Comparison of ENCODE assay signal across 19 mouse cellular contexts in the genomic region with DNA sequence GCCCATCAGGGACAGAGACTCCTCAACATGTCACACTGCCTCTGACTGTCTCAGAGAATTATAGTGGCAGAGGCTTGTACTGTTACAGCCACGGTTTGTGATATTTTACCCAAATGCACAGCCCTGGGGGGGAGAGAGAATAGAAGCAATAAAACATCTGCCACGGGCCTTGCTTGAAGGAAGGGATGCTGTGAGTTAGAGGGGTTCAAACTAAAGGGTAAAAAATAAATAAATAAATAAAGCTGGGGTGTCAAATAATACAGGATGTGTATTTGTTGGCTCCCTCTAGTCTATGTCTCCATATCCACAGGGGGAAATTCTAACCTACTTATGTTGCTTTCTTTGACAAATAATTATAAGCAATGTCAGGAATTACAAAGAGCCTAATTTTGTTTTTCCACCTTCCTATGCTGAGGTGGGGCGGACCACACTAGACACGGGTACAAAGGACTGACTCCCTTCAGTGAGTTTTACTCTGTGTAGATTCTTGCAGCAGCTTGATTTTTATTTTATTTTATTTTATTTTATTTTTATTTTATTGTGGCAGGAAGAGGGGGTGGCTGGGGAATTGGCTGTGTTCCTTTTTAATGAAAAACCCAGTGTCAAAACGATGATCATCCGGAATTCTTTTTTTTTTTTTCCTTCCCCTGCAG.
DNase-seq lines count a peak whose midpoint lies in the region; ATAC-seq and TF ChIP-seq lines count a peak whose summit lies in the region.
"Had no signal": no experiment of that assay in that cellular context is flagged by ENCODE, and none has a peak within 500 bp of the region (broad histone marks: within the 10 kb centered on the region; RNA-seq: fewer than 3 reads in every experiment).

No protein-coding gene starts in this region.

- peak overlapping the region; percentile 0; the same call in 1 of the 2 replicates for H3K27ac ChIP-seq in hindbrain, embryonic 13.5 days
- H3K27ac ChIP-seq in hindbrain, embryonic 11.5 days (ENCODE audit: low read depth, low read length), result no peak overlapping the region
- no peak overlapping the region for H3K27ac ChIP-seq in kidney, embryonic 16.5 days (ENCODE audit: low read length)
- H3K27ac ChIP-seq in kidney, adult 2 months (ENCODE audit: insufficient read depth, low read depth, low read length), result no peak overlapping the region
- H3K27ac ChIP-seq in embryonic facial prominence, embryonic 15.5 days (replicated peaks), result no peak overlapping the region
- 0 out of 2 replicates have a peak overlapping the region, but pooled peaks have one; percentile 16 for H3K27ac ChIP-seq in forebrain, embryonic 16.5 days (ENCODE audit: low read length)
- H3K27ac ChIP-seq: limb, embryonic 12.5 days; liver, embryonic 13.5 days; macrophage had no signal

- no peak overlapping the region for H3K4me3 ChIP-seq in hindbrain, embryonic 13.5 days
- no peak overlapping the region for H3K4me3 ChIP-seq in hindbrain, embryonic 11.5 days (ENCODE audit: low read depth, low read length)
- H3K4me3 ChIP-seq in kidney, embryonic 16.5 days (ENCODE audit: low read length), result no peak overlapping the region
- H3K4me3 ChIP-seq in kidney, adult 2 months (ENCODE audit: insufficient read depth, low read depth, low read length), result no peak overlapping the region
- H3K4me3 ChIP-seq in embryonic facial prominence, embryonic 15.5 days (replicated peaks), result no peak overlapping the region
- no peak overlapping the region; the same call in 1 of the 2 replicates for H3K4me3 ChIP-seq in forebrain, embryonic 16.5 days (replicated peaks; ENCODE audit: low read length)
- H3K4me3 ChIP-seq: limb, embryonic 12.5 days; liver, embryonic 13.5 days; midbrain, embryonic 13.5 days had no signal

- no peak for DNase-seq in hindbrain, embryonic 11.5 days (ENCODE audit: low spot score)
- no peak for DNase-seq in kidney, adult 2 months
- no peak for DNase-seq in adipocyte (ENCODE audit: low spot score)
- DNase-seq: adrenal gland, postnatal 25 days; cerebellum, adult 18-20 months; cerebellum, postnatal 36 days; layer of hippocampus, adult 9-11 months; liver, embryonic 13.5 days; thymus, postnatal 14 days had no signal

- H3K9ac ChIP-seq in hindbrain, embryonic 13.5 days, result no peak overlapping the region
- H3K9ac ChIP-seq in hindbrain, embryonic 11.5 days (ENCODE audit: low read depth, low read length), result no peak overlapping the region
- H3K9ac ChIP-seq in kidney, embryonic 16.5 days (replicated peaks; ENCODE audit: low read length), result no peak overlapping the region
- H3K9ac ChIP-seq in embryonic facial prominence, embryonic 15.5 days, result no peak overlapping the region
- H3K9ac ChIP-seq in forebrain, embryonic 16.5 days (replicated peaks; ENCODE audit: low read depth, low read length), result no peak overlapping the region
- H3K9ac ChIP-seq: limb, embryonic 12.5 days; liver, embryonic 13.5 days; midbrain, embryonic 13.5 days had no signal

- H3K27me3 ChIP-seq in hindbrain, embryonic 13.5 days, result no peaks in the 10 kb centered on the region
- H3K27me3 ChIP-seq in hindbrain, embryonic 11.5 days (ENCODE audit: control insufficient read depth, insufficient read depth, low read length), result no peaks in the 10 kb centered on the region
- H3K27me3 ChIP-seq in kidney, embryonic 16.5 days (ENCODE audit: insufficient read depth, low read length), result no peaks in the 10 kb centered on the region
- H3K27me3 ChIP-seq in kidney, adult 2 months (replicated peaks; ENCODE audit: control insufficient read depth, insufficient read depth, low read length), result no peaks in the 10 kb centered on the region
- no peaks in the 10 kb centered on the region for H3K27me3 ChIP-seq in embryonic facial prominence, embryonic 15.5 days
- H3K27me3 ChIP-seq in forebrain, embryonic 16.5 days (replicated peaks; ENCODE audit: control insufficient read depth, insufficient read depth, low read length), result no peaks in the 10 kb centered on the region
- H3K27me3 ChIP-seq: limb, embryonic 12.5 days; liver, embryonic 13.5 days; midbrain, embryonic 13.5 days; Patski had no signal

- TF ChIP-seq POLR2A in kidney, adult 2 months (IDR thresholded peaks at IDR 0.05; ENCODE audit: low read depth, low read length), result no peak

- no peak overlapping the region for H3K4me2 ChIP-seq in hindbrain, embryonic 13.5 days
- H3K4me2 ChIP-seq in hindbrain, embryonic 11.5 days (replicated peaks; ENCODE audit: low read depth, low read length), result no peak overlapping the region
- peak overlapping the region; percentile 16; the same call in 1 of the 2 replicates for H3K4me2 ChIP-seq in kidney, embryonic 16.5 days (replicated peaks; ENCODE audit: low read depth, low read length)
- H3K4me2 ChIP-seq in embryonic facial prominence, embryonic 15.5 days (replicated peaks), result 0 out of 2 replicates have a peak overlapping the region, but pooled peaks have one; percentile 1
- H3K4me2 ChIP-seq in forebrain, embryonic 16.5 days (ENCODE audit: low read length), result peak overlapping the region; percentile 32
- H3K4me2 ChIP-seq: heart, embryonic 11.5 days; limb, embryonic 12.5 days; liver, embryonic 13.5 days; midbrain, embryonic 13.5 days had no signal

- H3K9me3 ChIP-seq in hindbrain, embryonic 13.5 days, result no peaks in the 10 kb centered on the region
- no peaks in the 10 kb centered on the region for H3K9me3 ChIP-seq in hindbrain, embryonic 11.5 days (ENCODE audit: control insufficient read depth, low read length)
- 0 out of 2 replicates have a peak, but pooled peaks cover 3% of the 10 kb centered on the region for H3K9me3 ChIP-seq in kidney, embryonic 16.5 days (ENCODE audit: low read length)
- no peaks in the 10 kb centered on the region for H3K9me3 ChIP-seq in embryonic facial prominence, embryonic 15.5 days (replicated peaks)
- no peaks in the 10 kb centered on the region for H3K9me3 ChIP-seq in forebrain, embryonic 16.5 days (ENCODE audit: control insufficient read depth, low read length)
- H3K9me3 ChIP-seq: limb, embryonic 12.5 days; liver, embryonic 13.5 days; midbrain, embryonic 13.5 days had no signal

- H3K36me3 ChIP-seq in hindbrain, embryonic 13.5 days, result no peaks in the 10 kb centered on the region
- H3K36me3 ChIP-seq in hindbrain, embryonic 11.5 days (ENCODE audit: control insufficient read depth, insufficient read depth, low read length), result no peaks in the 10 kb centered on the region
- no peaks in the 10 kb centered on the region for H3K36me3 ChIP-seq in kidney, embryonic 16.5 days (ENCODE audit: insufficient read depth, low read length)
- H3K36me3 ChIP-seq in kidney, adult 2 months (ENCODE audit: control insufficient read depth, insufficient read depth, low read length), result no peaks in the 10 kb centered on the region
- no peaks in the 10 kb centered on the region for H3K36me3 ChIP-seq in embryonic facial prominence, embryonic 15.5 days
- no peaks in the 10 kb centered on the region for H3K36me3 ChIP-seq in forebrain, embryonic 16.5 days (ENCODE audit: control insufficient read depth, insufficient read depth)
- H3K36me3 ChIP-seq: limb, embryonic 12.5 days; liver, embryonic 13.5 days; midbrain, embryonic 13.5 days had no signal

- WGBS in hindbrain, embryonic 13.5 days, result 61% methylated on average over 6 of the region's 6 CpGs
- WGBS in hindbrain, embryonic 11.5 days, result 73% methylated on average over 6 of the region's 6 CpGs
- 37% methylated on average over 6 of the region's 6 CpGs for WGBS in kidney, embryonic 16.5 days
- WGBS in kidney, adult 2 months, result 49% methylated on average over 6 of the region's 6 CpGs
- WGBS in embryonic facial prominence, embryonic 15.5 days, result 52% methylated on average over 6 of the region's 6 CpGs
- 49% methylated on average over 6 of the region's 6 CpGs for WGBS in forebrain, embryonic 16.5 days

- ATAC-seq in hindbrain, embryonic 13.5 days (ENCODE audit: low FRiP score), result 0 out of 2 replicates have a peak, but pooled peaks have one; percentile 13
- ATAC-seq in hindbrain, embryonic 11.5 days (ENCODE audit: low FRiP score), result no peak
- ATAC-seq in kidney, embryonic 16.5 days (ENCODE audit: low FRiP score, low TSS enrichment), result peak; percentile 57
- ATAC-seq in embryonic facial prominence, embryonic 15.5 days (ENCODE audit: insufficient number of reproducible peaks, low FRiP score, low TSS enrichment, low read depth), result no peak
- peak; percentile 37; the same call in 1 of the 2 replicates for ATAC-seq in forebrain, embryonic 16.5 days
- ATAC-seq: activated CD4-positive, CD25-positive, alpha-beta regulatory T cell, adult 4 months; midbrain, embryonic 13.5 days; Patski had no signal

- no peak for TF ChIP-seq CTCF in kidney, adult 2 months (conservative IDR thresholded peaks at IDR 0.05; ENCODE audit: insufficient read depth, insufficient read length, low read depth, low read length)

- H3K4me1 ChIP-seq in hindbrain, embryonic 13.5 days (replicated peaks), result no peaks in the 10 kb centered on the region
- H3K4me1 ChIP-seq in hindbrain, embryonic 11.5 days (replicated peaks; ENCODE audit: control insufficient read depth, insufficient read depth, low read length), result no peaks in the 10 kb centered on the region
- no peaks in the 10 kb centered on the region; the same call in 1 of the 2 replicates for H3K4me1 ChIP-seq in kidney, embryonic 16.5 days (ENCODE audit: insufficient read depth, low read length)
- H3K4me1 ChIP-seq in kidney, adult 2 months (ENCODE audit: control insufficient read depth, insufficient read depth, low read length), result no peaks in the 10 kb centered on the region
- H3K4me1 ChIP-seq in embryonic facial prominence, embryonic 15.5 days, result no peaks in the 10 kb centered on the region
- H3K4me1 ChIP-seq in forebrain, embryonic 16.5 days (replicated peaks; ENCODE audit: control insufficient read depth, insufficient read depth, low read length), result peaks cover 5% of the 10 kb centered on the region; the same call in 1 of the 2 replicates
- H3K4me1 ChIP-seq: limb, embryonic 12.5 days had no signal

Comparison
In these comparisons a context has a peak if more than half of its experiments do, and no peak if none do; other contexts are left out.
1. ATAC-seq: peak in hindbrain, embryonic 13.5 days (single experiment), kidney, embryonic 16.5 days (single experiment) and forebrain, embryonic 16.5 days (single experiment); none in hindbrain, embryonic 11.5 days (single experiment) and embryonic facial prominence, embryonic 15.5 days (single experiment).
2. H3K27ac ChIP-seq: peak in hindbrain, embryonic 13.5 days (single experiment) and forebrain, embryonic 16.5 days (single experiment); none in hindbrain, embryonic 11.5 days (single experiment), kidney, embryonic 16.5 days (single experiment), kidney, adult 2 months (single experiment) and embryonic facial prominence, embryonic 15.5 days (single experiment).
3. H3K4me2 ChIP-seq: peak in kidney, embryonic 16.5 days (single experiment), embryonic facial prominence, embryonic 15.5 days (single experiment) and forebrain, embryonic 16.5 days (single experiment); none in hindbrain, embryonic 13.5 days (single experiment) and hindbrain, embryonic 11.5 days (single experiment).